Mouse (Mus musculus) retina, adult 2 months (tissue): ENCODE results near the gene Pnp2.

ENCODE experiments used
- DNase-seq: peaks from one replicate; pipeline ENCODE4 v3.0.0-alpha.2; 2012; ENCODE audit warnings: low read depth, low spot score

Pnp2 gene

DNA sequence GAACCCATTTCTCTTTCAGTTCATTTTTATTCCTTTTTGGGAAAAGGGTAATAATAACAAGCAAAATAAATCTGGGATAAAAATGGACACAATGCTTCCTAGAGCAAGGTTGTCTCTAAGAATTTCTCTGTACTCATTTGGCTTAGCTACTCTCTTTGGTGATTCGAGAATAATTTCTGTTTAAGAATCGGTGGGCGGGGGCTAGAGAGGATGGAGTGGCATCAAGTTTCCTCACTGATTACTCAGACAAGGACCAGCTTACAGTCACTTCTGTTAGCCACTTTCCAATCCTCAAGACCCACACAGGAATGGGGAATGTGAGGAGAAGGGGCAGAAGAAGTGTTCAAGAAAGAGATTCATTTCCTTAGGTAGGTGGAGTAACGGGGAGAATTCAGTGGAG lies 53.0 kb downstream of the Pnp2 start:
- DNase-seq, result no peak

DNA sequence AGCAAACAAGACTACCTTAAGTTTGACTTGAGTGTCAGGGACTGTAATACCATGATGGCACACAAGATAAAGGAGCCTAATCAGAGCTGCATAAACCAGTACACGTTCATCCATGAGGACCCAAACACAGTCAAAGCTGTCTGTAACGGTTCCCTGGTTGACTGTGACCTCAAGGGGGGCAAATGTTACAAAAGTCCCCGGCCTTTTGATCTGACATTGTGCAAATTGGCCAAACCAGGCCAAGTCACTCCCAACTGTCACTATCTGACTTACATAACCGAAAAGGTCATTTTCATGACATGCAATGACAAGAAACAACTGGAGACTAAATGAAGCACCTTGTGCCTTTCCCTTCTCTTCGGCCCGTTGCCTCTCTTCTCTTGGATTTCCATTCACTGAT lies 53.8 kb downstream of the Pnp2 start:
- no peak for DNase-seq
